Mouse (Mus musculus) kidney, postnatal 14 days (tissue): ENCODE measurements at regions not wholly inside any gene's neighbourhood (a gene's known extent, or its start where the extent isn't known, plus 50 kb on each side); places are given as distances from the start of the nearest gene placed in this dataset.

ENCODE experiments used
- DNase-seq: peaks from one replicate; pipeline ENCODE4 v3.0.0; 2022; ENCODE audit warnings: mixed read lengths

GRCm38 (mm10) chrX:158236206-158236605, 193.1 kb upstream of the Cnksr2 start:
- no peak for DNase-seq

DNA sequence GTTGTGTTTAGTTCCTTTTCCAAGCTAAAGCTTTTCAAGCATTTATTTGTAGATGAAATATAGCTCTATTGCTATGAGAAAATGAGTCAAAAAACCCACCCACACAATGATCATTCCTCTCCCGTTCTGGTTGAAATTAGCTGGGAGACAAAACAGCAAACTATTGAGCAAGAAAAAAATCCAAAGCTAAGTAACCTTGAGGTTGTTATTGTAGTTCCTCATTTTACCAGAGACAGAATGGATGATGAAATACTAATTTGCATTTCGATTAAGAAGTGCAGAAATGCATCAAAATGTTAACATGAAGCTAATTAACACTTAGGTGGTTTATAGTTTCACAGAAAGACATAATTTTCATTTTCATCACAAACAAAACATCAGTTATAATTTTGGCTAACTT, 166.1 kb upstream of the Cnksr2 start:
- DNase-seq: no peak

DNA sequence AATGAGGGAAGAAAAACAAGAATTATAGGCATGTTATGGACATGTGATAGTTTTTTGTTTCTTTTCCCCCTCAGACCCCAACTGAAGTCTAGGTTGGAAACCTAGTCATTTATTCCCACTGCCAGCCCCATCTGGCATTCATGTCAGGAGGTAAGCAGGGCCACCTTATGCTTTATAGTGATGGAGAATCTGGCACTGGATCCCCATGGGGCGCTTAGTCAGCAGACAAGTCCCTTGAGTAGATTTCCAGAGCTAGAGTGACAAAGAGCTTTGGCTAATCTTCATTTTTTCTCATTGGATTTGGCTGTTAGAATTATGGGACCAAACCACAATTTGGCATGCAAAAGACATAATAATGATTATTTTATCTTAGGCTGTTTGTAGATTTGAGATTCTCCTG, 152.4 kb upstream of the Cnksr2 start:
- no peak for DNase-seq

DNA sequence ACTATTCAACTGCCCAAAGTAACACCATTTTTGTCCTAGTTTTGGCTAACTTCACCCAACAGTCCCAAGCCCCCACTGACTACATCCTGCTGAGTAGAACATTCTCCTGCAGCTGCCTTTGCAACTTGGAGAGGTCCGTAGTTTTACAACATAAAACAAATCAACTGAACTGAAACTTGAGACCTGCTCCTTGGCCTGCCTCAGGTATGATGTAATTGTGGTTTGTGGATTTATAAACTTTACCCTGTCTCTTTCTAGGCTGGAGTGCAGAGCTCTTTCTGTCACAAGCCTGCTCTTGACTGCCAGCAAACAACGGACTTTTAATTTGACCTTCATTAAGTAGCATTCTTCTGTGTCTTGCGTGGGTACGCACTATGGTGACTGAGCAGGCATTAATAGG, 138.4 kb upstream of the Cnksr2 start:
- peak; percentile 6 for DNase-seq

GRCm38 (mm10) chrX:158180356-158180755, 137.3 kb upstream of the Cnksr2 start:
- DNase-seq: no peak

DNA sequence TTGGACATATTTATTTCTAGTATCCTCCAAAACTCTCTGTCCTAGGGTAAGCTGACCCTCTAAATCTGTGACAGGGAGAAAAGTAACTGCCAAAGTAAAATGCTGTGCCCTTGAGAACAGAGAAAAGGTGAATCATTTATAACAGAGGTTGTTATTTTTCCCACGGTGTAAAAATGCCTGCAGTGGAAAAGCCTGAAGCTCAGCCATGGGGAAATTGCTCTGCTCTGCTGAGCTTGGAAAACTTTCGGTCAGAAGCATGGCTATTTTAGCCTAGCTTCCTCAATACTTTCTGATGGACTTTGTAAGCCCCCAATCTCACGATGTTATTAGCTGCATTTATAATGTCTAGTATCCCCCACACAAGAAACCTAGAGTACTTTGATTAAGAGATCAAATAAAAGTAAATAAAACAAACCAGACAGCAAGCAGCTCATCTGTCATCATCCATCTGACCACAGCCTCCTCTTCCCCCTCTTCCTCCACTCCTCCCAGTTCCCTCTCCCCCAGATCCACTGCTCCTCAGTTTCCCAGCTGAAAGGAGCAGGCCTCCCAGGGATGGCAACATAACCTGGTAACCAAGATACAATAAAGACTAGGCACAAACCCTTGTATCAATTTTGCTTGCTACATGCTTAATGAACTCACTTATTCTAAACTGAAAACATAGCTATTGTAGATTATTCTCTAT, 92.9 kb upstream of the Cnksr2 start:
- peak; percentile 0 for DNase-seq

- no peak for DNase-seq
Observed at GRCm38 (mm10) chrX:158133526-158133925, 90.4 kb upstream of the Cnksr2 start.
